Mouse (Mus musculus): Measurements from ENCODE around the gene Bri3.

- TF ChIP-seq CTCF (IDR thresholded peaks at IDR 0.05; ENCODE audit: extremely low read depth, insufficient read depth, low read length) (no peak), POLR2A (IDR thresholded peaks at IDR 0.05; ENCODE audit: extremely low read depth, insufficient read depth, low read length) (no peak)
Measured at GRCm38 (mm10) chr5:144359886-144360285, 115.6 kb downstream of the Bri3 start.
